Mouse (Mus musculus) adrenal gland, postnatal 36 days (tissue): Measurements from ENCODE around the gene Psph. TPM values are rescaled to one million over a fixed set of nuclear protein-coding genes. Genes with fewer than 3 reads are reported as not detected.
"Not testable (repeated sequence)": the region's sequence is repeated elsewhere in the genome, so short reads cannot be mapped to it uniquely, and the experiment has no call there.

Experiments
- DNase-seq, 2 experiments: peaks; one replicate each; pipeline ENCODE4 v3.0.0; 2021; ENCODE audit warnings: mixed read lengths in 1 of 2
- long read RNA-seq, 2 experiments: library from polyadenylated mRNA; stranded (forward); transcript quantifications; one replicate each; pipeline ENCODE4 v2.0.0; 2021; ENCODE audit warnings: borderline sequencing depth in 2 of 2
- total RNA-seq, 2 experiments: library from RNA; stranded (reverse); gene quantifications; 2 replicates each; pipeline ENCODE4 v1.2.3; 2021

Psph gene
- total RNA-seq, result 10 to 100 TPM; 20.1 to 27.0 TPM
- long read RNA-seq, experiment 1, transcript Psph-201 (8 exons, 1,733 nt), result major isoform, 8 of 47 reads
- long read RNA-seq, experiment 1, partial matches to known transcripts, result 31 of 47 reads
- long read RNA-seq, experiment 1, other reads (novel, unspliced or antisense), result 8 of 47 reads
- long read RNA-seq, experiment 2, transcript Psph-201 (8 exons, 1,733 nt), result major isoform, 5 of 21 reads
- long read RNA-seq, experiment 2, partial matches to known transcripts, result 9 of 21 reads
- long read RNA-seq, experiment 2, other reads (novel, unspliced or antisense), result 7 of 21 reads

DNA sequence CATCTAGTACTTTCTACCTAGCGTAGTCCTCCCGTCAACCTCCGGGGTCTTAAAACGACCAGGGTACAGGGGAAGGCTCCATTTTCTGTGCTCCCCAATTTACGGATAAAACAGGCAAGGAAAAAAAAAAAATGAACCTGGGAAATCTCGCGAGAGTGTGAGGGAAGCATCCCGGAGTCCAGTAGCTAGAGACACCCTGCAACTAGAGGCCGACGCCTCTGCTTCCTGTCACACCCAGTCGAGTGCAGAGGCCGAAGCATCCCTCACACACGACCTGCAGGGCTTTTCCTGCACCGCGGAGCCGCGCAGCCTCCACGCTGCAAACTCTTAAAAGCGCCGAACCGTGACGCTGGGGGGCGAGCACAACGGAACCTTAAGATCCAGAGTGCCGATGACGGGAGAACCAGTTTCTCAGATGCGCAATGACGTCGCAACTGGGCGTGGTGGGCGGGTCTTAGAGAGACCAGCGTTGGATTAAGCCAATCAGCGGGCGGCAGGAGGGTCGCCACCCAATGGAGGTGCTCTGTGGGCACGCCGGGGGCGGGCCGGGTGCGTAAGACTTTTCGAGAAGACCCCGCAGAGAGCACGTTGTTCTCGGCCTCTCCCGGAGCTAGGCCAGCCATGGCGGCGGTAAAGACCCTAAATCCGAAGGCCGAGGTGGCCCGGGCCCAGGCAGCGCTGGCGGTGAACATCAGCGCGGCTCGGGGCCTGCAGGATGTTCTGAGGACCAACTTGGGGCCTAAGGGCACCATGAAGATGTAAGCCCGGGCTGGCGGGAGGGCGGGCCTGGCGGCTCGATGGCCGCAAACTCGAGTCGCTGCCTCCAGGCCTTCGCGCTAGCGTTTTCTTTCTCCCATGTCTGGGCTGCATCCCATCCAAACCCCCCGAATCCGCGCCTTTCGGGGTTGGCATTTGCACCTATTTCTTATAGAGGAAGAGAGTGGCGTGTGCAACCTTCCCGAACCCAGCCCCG, at the start of gene Psph:
Psph (minus strand) TSS at position 632 of the 973 bp plus-strand sequence.
- peak; percentile 97 for DNase-seq

DNA sequence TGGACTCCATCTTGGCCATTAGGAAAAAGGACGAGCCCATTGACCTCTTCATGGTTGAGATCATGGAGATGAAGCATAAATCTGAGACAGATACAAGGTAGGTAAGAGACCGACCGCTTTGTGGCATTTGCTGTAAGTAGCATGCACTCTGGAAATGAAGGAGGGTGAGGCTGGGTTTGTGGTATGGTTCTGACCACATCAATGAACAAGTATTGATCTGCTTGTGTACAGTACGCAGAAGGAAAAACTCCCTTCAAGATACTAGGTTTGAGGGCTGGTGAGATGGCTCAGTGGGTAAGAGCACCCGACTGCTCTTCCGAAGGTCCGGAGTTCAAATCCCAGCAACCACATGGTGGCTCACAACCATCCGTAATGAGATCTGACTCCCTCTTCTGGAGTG, 3.3 kb upstream of the Psph start:
- not testable (repeated sequence) for DNase-seq

GRCm38 (mm10) chr5:129787818-129788593, 757 bp upstream of the Psph start:
- DNase-seq, result no peak

DNA sequence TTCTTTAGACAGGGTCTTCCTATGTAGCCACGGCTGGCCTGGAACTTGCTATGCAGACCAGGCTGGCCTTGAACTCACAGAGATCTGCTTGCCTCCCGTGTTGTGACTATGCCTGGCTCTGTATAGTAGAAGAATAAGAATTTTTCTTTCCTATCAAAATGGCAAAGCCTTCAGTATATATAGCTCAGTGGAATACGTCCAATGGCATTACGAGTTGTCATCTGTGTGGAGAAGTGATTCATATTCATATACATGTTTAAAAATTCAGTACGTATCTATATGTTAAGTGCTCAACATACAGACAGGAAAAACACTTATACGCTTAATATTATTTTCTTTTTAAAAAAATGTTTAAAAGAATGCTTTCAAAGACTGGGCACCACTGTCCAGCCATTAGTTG, 1.1 kb downstream of the Psph start:
- no peak for DNase-seq

DNA sequence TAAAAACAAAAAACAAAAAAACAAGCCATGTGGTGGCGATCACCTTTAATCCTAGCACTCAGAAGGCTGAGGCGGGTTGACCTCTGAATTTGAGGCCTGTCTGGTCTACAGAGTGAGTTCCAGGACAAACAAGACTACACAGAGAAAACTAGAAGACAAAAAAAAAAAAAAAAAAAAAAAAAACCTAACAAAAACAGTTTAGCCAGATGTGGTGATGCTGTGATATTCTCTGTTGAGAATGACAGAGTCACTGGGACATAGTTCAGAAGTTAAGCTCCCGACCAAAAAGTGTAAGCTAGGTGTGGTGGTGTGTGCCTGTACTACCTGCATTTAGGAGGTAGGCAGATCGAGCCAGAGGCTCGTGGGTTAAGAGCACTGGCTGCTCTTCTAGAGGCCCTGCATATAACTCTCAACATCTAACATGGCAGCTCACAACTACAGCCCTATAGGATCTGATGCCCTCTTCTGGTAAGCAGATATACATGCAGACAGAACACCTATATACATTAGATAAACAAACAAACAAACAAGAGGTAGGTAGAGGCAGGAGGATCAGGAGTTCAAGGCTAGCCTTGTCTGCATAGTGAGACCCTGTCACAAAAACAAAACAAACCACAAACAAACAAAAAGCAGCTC, 1.9 kb downstream of the Psph start:
- no peak for DNase-seq

GRCm38 (mm10) chr5:129782211-129782610, 5.0 kb downstream of the Psph start:
- peak in 1 of 2 experiments; percentile 18 for DNase-seq

- DNase-seq, result no peak
These were observed 7.1 kb downstream of the Psph start for GRCm38 (mm10) chr5:129780131-129780530.

GRCm38 (mm10) chr5:129778996-129779716, 8.1 kb downstream of the Psph start:
- peak; percentile 88 to 92 for DNase-seq

GRCm38 (mm10) chr5:129778348-129778995, 8.8 kb downstream of the Psph start:
- DNase-seq, result no peak

DNA sequence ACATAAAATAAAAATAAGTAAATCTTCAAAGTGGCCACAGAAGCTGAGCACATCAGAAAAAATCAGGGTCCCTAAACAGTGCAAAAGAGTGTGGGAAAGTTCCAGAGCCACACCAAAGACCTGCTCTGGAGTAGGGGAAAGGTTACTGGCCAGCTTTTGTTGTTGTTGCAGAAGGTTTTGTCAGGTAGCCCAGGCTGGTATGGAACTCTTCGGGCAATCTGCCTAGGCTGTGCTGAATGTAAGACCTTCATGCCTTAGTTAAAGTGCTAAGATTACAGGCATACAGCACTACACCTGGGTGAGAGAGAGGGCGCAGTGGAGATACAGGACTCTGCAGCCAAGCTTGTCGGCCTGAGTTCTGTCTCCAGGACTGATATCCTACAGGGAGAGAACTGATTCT, 12.6 kb downstream of the Psph start:
- DNase-seq, result no peak

- DNase-seq, result not testable (repeated sequence)
These were observed 13.9 kb downstream of the Psph start for GRCm38 (mm10) chr5:129773330-129773729.

GRCm38 (mm10) chr5:129772433-129772832, 14.8 kb downstream of the Psph start:
- no peak for DNase-seq

DNA sequence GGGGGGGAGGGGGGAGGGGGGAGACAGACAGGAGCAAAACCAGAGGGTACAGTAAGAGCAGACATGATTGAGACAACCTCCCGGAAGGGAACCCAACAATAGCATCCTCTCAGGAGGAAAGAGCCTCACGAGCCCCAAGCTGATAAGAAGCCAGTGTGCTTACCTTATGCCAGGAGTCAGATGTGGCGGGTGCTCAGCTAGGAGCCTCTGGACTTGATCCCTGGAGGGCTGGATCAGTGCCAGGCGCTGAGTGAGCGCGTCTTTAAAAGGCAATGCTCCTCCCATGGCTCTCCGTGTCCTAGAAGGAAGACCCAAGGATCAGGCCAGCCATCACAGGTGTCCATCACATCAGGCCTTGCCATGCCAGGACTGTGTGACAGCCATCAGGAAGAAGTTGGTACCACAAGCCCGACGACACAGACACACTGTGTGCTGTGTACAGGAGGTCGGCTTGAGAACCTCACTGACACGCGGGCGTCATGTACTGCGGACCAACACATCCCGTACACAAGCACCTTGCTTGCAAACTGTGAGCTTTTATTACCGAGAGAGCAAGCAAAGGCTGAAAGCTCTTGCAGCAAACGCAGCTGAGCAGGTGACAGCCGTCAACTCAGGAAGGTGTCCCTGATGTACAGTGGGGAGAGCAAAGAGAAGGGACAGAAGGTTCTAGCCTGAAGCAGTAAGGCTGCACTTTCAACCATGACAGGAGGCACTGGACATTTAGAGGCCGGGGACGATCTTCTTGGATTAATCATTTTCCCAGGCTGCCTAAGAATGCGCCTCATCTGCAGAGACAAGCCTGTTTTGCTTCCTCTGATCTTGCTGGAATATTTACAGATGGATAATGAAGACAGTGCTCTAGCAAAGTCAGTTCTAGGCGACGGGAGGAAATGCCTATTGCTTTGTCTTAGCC, 16.6 kb downstream of the Psph start:
- DNase-seq, result no peak

DNA sequence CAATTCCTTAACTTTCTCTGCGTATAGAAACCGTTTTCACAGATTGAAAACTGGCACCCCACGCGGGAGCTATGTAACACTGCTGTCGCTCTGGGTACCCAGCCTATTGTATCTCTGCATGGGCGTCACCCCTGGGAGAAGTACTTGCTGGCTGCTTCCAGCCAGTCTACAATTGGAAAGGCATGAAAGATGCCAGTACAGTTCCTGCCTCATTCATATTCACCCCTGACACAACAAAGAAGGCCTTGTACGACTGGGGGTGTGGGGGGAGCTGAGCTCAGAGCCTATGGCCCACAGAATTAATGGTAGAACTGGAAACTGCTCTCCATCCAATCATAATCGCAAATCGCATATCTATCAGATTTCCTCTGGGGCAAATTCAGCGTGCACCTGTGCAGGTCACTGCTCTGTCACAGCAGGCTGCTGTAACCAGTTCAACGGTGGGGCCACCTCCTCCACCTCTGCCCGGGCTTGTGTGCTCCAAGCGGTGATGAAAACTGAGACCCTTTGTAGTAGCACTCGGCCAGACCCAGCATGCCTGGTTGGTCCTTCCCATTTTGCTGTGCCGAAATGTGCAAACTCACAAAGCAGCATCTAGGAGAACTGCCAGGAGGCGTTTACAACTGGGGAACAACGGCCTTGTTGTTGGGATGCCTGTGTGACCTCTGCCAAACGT, 25.2 kb downstream of the Psph start:
- no peak for DNase-seq

GRCm38 (mm10) chr5:129759929-129760480, 27.2 kb downstream of the Psph start:
- DNase-seq, result no peak

GRCm38 (mm10) chr5:129756886-129757285, 30.4 kb downstream of the Psph start:
- DNase-seq, result no peak

- no peak for DNase-seq
These were observed 43.2 kb downstream of the Psph start for GRCm38 (mm10) chr5:129744050-129744449.

DNA sequence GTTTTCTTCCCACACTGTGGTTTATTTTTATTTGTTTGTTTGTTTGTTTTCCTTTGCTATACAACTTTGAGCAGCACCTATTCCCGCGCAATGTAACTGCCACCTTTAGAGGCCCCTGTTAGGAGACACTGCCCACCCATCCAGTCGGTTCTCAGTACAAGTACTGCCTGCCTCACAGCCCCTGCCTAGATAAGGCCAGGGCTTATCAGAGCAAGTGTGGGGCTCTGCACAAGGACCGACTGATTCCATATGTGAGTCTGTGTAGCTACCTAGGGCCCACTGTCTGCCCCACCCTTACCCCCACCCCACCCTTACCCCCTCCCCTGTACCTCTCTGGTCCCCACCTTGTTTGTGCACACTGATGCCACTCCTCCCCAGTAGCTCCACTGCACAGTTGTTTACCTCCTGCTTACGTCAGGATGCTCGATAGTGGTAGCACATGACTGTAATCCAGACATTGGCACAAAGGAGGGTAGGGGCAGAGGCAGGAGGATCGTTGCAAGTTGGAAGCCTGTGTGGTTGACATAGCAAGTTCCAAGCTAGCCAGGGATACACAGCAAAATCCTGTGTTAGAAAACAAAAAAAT, 44.3 kb downstream of the Psph start:
- no peak for DNase-seq
